Mouse (Mus musculus) heart, embryonic 16.5 days (tissue): ENCODE results near the gene Shank3. TPM values are rescaled to one million over a fixed set of nuclear protein-coding genes. Genes with fewer than 3 reads are reported as not detected.
A peak's percentile ranks its signal among the peaks of the same experiment; 100 is the strongest.

Source experiments
- ATAC-seq: fragments of 200-750 bp; cut with Nextera tagmentation; replicated peaks from 2 replicates; pipeline ENCODE4 v1.8.0; 2017; ENCODE audit warnings: moderate number of reproducible peaks; ENCODE audit not compliant: insufficient read depth, low FRiP score; ENCODE audit errors: extremely low read depth
- H3K27ac ChIP-seq: fragments of 300-500 bp; sonication (generic); 2 replicates; pipeline ENCODE4 v1.5.1; 2014; ENCODE audit warnings: mild to moderate bottlenecking, low read length, control low read depth, moderate library complexity
- H3K27me3 ChIP-seq: fragments of 300-500 bp; sonication (generic); 2 replicates; pipeline ENCODE4 v1.6.1; 2014; ENCODE audit warnings: low read length, mixed read lengths; ENCODE audit not compliant: control insufficient read depth, insufficient read depth
- H3K36me3 ChIP-seq: fragments of 300-500 bp; sonication (generic); 2 replicates; pipeline ENCODE4 v1.6.1; 2014; ENCODE audit not compliant: control insufficient read depth, insufficient read depth
- H3K4me1 ChIP-seq: fragments of 300-500 bp; sonication (generic); 2 replicates; pipeline ENCODE4 v1.6.1; 2014; ENCODE audit warnings: low read length, mixed read lengths; ENCODE audit not compliant: control insufficient read depth, insufficient read depth
- H3K4me2 ChIP-seq: fragments of 300-500 bp; sonication (generic); 2 replicates; pipeline ENCODE4 v1.6.1; 2014; ENCODE audit warnings: low read depth, mild to moderate bottlenecking, control low read depth, low read length
- H3K4me3 ChIP-seq: fragments of 300-500 bp; sonication (generic); 2 replicates; pipeline ENCODE4 v1.5.1; 2014; ENCODE audit warnings: mild to moderate bottlenecking, control low read depth, low read length
- H3K9ac ChIP-seq: fragments of 300-500 bp; sonication (generic); 2 replicates; pipeline ENCODE4 v1.6.1; 2014; ENCODE audit warnings: low read length, control low read depth
- H3K9me3 ChIP-seq: fragments of 300-500 bp; sonication (generic); replicated peaks from 2 replicates; pipeline ENCODE4 v1.6.1; 2016; ENCODE audit warnings: low read length; ENCODE audit not compliant: control insufficient read depth
- WGBS: fragments of 180-500 bp; shearing (Covaris S2); extraction: QIAGEN DNeasy Blood & Tissue Kit; methylation state at CpG from one replicate; pipeline ENCODE4 v1.1.7; 2014; 5-methylcytosine and 5-hydroxymethylcytosine counted together
- polyA plus RNA-seq: library from polyadenylated mRNA; unstranded; fragments of >200 nt; fragmentation: Nextera tagmentation; extraction: Ambion mirVana; gene quantifications from 2 replicates; pipeline ENCODE4 v1.2.1, GENCODE M21; 2015

The Shank3 gene
- polyA plus RNA-seq, 1 experiment from 2014 or later: 1.6 TPM

- 84% methylated on average over 8 of the region's 8 CpGs for WGBS
- H3K27ac ChIP-seq: no peak overlapping the region
- no peak for ATAC-seq
- H3K4me1 ChIP-seq: peaks cover 4% of the 10 kb centered on the region
- H3K9ac ChIP-seq: no peak overlapping the region
- no peaks in the 10 kb centered on the region for H3K36me3 ChIP-seq
- H3K4me2 ChIP-seq: no peak overlapping the region
- no peak overlapping the region for H3K4me3 ChIP-seq
- no peaks in the 10 kb centered on the region for H3K9me3 ChIP-seq
- peaks cover 40% of the 10 kb centered on the region for H3K27me3 ChIP-seq
Observed at GRCm38 (mm10) chr15:89525464-89525863, 26.0 kb downstream of the Shank3 start.

GRCm38 (mm10) chr15:89525896-89526295 is 26.5 kb downstream of the Shank3 start:
- Histone ChIP-seq H3K4me2 (no peak overlapping the region), H3K36me3 (no peaks in the 10 kb centered on the region), H3K27me3 (peaks cover 40% of the 10 kb centered on the region), H3K9ac (no peak overlapping the region), H3K27ac (no peak overlapping the region), H3K4me1 (peaks cover 4% of the 10 kb centered on the region), H3K4me3 (no peak overlapping the region), H3K9me3 (no peaks in the 10 kb centered on the region)
- ATAC-seq: no peak
- 57% methylated on average over 7 of the region's 7 CpGs for WGBS

DNA sequence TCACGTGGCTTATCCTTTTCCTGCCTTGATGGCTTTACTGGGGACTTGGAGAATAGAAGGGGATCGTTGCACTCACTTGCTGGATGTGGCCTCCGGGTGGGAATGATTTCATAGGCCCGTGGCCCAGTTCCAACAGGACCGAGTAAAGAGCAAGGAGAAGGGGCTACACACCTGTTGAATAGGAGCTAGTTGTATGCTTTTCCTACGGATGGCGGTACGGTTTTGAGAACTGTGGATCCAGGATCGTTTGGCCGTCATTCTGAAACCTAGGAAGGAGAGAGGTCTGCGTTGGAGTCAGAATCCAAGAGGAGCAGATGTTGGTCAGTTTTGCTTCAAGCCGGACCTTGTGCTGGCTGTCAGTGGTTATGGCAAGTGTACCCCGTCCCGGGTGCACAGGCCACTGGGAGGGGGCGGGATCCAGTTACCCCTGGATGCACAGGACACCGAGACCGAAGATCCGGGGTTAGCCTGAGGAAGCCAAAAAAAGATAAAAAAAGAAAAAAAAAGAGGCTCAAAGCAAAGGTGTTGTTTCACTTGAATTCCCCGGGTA is 27.4 kb downstream of the Shank3 start:
- Histone ChIP-seq H3K4me2 (no peak overlapping the region), H3K4me3 (no peak overlapping the region), H3K27me3 (peaks cover 41% of the 10 kb centered on the region), H3K36me3 (no peaks in the 10 kb centered on the region), H3K4me1 (peaks cover 4% of the 10 kb centered on the region), H3K9me3 (no peaks in the 10 kb centered on the region), H3K27ac (no peak overlapping the region), H3K9ac (no peak overlapping the region)
- 87% methylated on average over 19 of the region's 19 CpGs for WGBS
- ATAC-seq: no peak

GRCm38 (mm10) chr15:89527466-89527865 is 28.0 kb downstream of the Shank3 start:
- Histone ChIP-seq H3K27me3 (peaks cover 41% of the 10 kb centered on the region), H3K4me2 (no peak overlapping the region)
- WGBS: 75% methylated on average over 7 of the region's 7 CpGs

DNA sequence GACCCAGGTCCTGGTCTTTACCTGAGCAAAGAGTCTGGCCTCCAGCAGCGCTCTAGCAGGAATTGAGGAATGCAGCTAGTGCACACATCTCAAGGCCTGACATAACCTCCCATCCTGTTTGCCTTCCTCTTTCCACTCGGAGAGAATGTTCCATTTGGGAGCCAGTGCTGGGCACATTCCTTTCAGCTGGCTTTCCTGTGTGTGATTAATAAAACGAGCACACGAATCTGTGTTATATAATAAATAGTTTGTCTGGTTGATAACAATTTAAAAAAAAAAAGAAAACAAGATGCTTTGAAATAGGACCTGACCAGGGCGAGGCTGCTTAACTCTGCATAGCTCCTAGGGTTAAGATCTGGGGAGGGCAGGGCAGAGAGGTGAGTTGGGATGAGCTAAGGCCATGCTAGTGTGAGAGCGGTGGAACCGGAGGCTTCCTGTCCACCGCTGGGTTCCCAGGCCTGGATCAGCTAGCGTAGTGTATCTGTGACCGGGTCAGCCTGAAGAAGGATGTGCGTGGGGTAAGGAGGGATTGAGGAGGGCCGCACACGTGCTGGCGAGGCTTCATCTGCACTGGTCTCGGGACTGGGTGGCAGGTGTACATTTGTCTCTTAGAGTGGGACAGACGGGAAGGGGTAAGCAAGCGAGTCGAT is 28.9 kb downstream of the Shank3 start:
- H3K27me3 ChIP-seq: peaks cover 37% of the 10 kb centered on the region
- H3K9me3 ChIP-seq: no peaks in the 10 kb centered on the region
- no peak overlapping the region for H3K27ac ChIP-seq
- 0 out of 2 replicates have a peak, but pooled peaks have one; percentile 4 for ATAC-seq
- no peak overlapping the region for H3K4me3 ChIP-seq
- H3K4me2 ChIP-seq: no peak overlapping the region
- peaks cover 4% of the 10 kb centered on the region for H3K4me1 ChIP-seq
- WGBS: 75% methylated on average over 18 of the region's 18 CpGs
- no peaks in the 10 kb centered on the region for H3K36me3 ChIP-seq
- H3K9ac ChIP-seq: no peak overlapping the region

More at GRCm38 (mm10) chr15:89527466-89527865, 28.0 kb downstream of the Shank3 start:
- no peak overlapping the region for H3K9ac ChIP-seq
- no peaks in the 10 kb centered on the region for H3K36me3 ChIP-seq
- peaks cover 4% of the 10 kb centered on the region for H3K4me1 ChIP-seq
- no peak overlapping the region for H3K4me3 ChIP-seq
- ATAC-seq: no peak
- no peaks in the 10 kb centered on the region for H3K9me3 ChIP-seq
- H3K27ac ChIP-seq: no peak overlapping the region

DNA sequence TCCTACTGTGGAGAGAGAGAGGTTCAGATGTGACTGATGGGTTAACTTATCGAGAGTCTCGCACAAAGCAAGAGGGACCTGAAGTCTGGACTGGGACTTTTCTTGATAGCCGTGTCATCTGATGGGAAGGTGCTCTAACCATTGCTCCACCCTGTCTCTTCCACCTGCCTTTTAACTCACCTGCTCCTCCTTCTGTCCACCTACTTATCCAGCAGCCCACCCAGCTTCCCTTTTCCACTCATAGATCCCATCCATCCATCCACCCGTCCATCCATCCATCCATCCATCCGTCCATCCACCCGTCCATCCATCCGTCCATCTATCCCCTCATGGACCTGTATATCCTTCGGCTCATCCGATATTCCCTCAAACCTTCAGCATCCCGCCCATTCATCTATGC is 29.5 kb downstream of the Shank3 start:
- Histone ChIP-seq H3K4me2 (no peak overlapping the region), H3K27me3 (peaks cover 35% of the 10 kb centered on the region), H3K9ac (no peak overlapping the region), H3K36me3 (no peaks in the 10 kb centered on the region), H3K27ac (no peak overlapping the region), H3K9me3 (no peaks in the 10 kb centered on the region), H3K4me3 (no peak overlapping the region), H3K4me1 (peaks cover 2% of the 10 kb centered on the region)
- 88% methylated on average over 10 of the region's 10 CpGs for WGBS
- no peak for ATAC-seq

- H3K4me2 ChIP-seq: no peak overlapping the region
Observed at GRCm38 (mm10) chr15:89530336-89530735, 30.9 kb downstream of the Shank3 start.

GRCm38 (mm10) chr15:89531399-89531798 is 32.0 kb downstream of the Shank3 start:
- no peak for ATAC-seq
- Histone ChIP-seq H3K9ac (no peak overlapping the region), H3K9me3 (no peaks in the 10 kb centered on the region), H3K4me2 (no peak overlapping the region), H3K4me3 (no peak overlapping the region), H3K27ac (no peak overlapping the region), H3K27me3 (peaks cover 16% of the 10 kb centered on the region), H3K4me1 (no peaks in the 10 kb centered on the region), H3K36me3 (no peaks in the 10 kb centered on the region)
- WGBS: 76% methylated on average over 5 of the region's 5 CpGs

More at GRCm38 (mm10) chr15:89530336-89530735, 30.9 kb downstream of the Shank3 start:
- 8% methylated on average over 4 of the region's 4 CpGs for WGBS
- Histone ChIP-seq H3K9ac (no peak overlapping the region), H3K4me1 (no peaks in the 10 kb centered on the region), H3K27ac (no peak overlapping the region), H3K36me3 (no peaks in the 10 kb centered on the region), H3K9me3 (no peaks in the 10 kb centered on the region), H3K27me3 (peaks cover 21% of the 10 kb centered on the region), H3K4me3 (no peak overlapping the region)
- no peak for ATAC-seq

- H3K4me1 ChIP-seq: no peaks in the 10 kb centered on the region
- no peaks in the 10 kb centered on the region for H3K36me3 ChIP-seq
- no peak overlapping the region for H3K4me2 ChIP-seq
- no peak overlapping the region for H3K4me3 ChIP-seq
- H3K27me3 ChIP-seq: peaks cover 16% of the 10 kb centered on the region
- no peak for ATAC-seq
- no peak overlapping the region for H3K9ac ChIP-seq
- no peak overlapping the region for H3K27ac ChIP-seq
- 39% methylated on average over 28 of the region's 29 CpGs for WGBS
- H3K9me3 ChIP-seq: no peaks in the 10 kb centered on the region
Observed at GRCm38 (mm10) chr15:89532026-89532923, 32.9 kb downstream of the Shank3 start.
